Mouse (Mus musculus) myocyte (in vitro differentiated cells): ENCODE measurements around the gene Dnah6.

Source experiments
- CEBPB ChIP-seq: IDR thresholded peaks from 2 replicates; pipeline ENCODE4 v1.6.1; 2011; ENCODE audit warnings: mild to moderate bottlenecking, moderate library complexity; ENCODE audit not compliant: poor library complexity, insufficient read depth, severe bottlenecking
- E2F4 ChIP-seq: IDR thresholded peaks from one replicate; pipeline ENCODE4 v1.6.1; 2011; ENCODE audit warnings: mild to moderate bottlenecking, control low read depth, moderate library complexity; ENCODE audit not compliant: insufficient read depth
- MAX ChIP-seq: IDR thresholded peaks from one replicate; pipeline ENCODE4 v1.6.1; 2011; ENCODE audit warnings: low read depth, mild to moderate bottlenecking, control low read depth
- MYOD1 ChIP-seq, 3 experiments: IDR thresholded peaks; one replicate each; pipeline ENCODE4 v1.6.1; 2011; ENCODE audit warnings: control low read depth in 2 of 3, low read depth in 2 of 3, mild to moderate bottlenecking in 2 of 3, moderate library complexity in 1 of 3; ENCODE audit not compliant: insufficient read length in 2 of 3, control insufficient read depth in 1 of 3
- POLR2A ChIP-seq: IDR thresholded peaks from one replicate; pipeline ENCODE4 v1.6.1; 2011; ENCODE audit warnings: low read depth, mild to moderate bottlenecking, control low read depth, moderate library complexity; ENCODE audit not compliant: insufficient read length
- POLR2AphosphoS2 ChIP-seq: IDR thresholded peaks from one replicate; pipeline ENCODE4 v1.6.1; 2011; ENCODE audit warnings: low read depth, control low read depth; ENCODE audit not compliant: insufficient read length
- SRF ChIP-seq: IDR thresholded peaks from one replicate; pipeline ENCODE4 v1.6.1; 2011; ENCODE audit warnings: low read depth; ENCODE audit not compliant: control insufficient read depth, insufficient read length
- TCF12 ChIP-seq: IDR thresholded peaks from one replicate; pipeline ENCODE4 v1.6.1; 2011; ENCODE audit warnings: mild to moderate bottlenecking, control low read depth; ENCODE audit not compliant: poor library complexity, insufficient read depth, severe bottlenecking
- TCF3 ChIP-seq: IDR thresholded peaks from one replicate; pipeline ENCODE4 v1.6.1; 2011; ENCODE audit warnings: low read depth, control low read depth; ENCODE audit not compliant: insufficient read length

- TF ChIP-seq POLR2A (no peak), POLR2AphosphoS2 (no peak), MAX (no peak), CEBPB (no peak), TCF12 (no peak), MYOD1 (IDR thresholded peaks at IDR 0.05; ENCODE audit: control insufficient read depth in 1 of 3, insufficient read length in 2 of 3, low read depth in 2 of 3) (no peak), E2F4 (no peak), TCF3 (no peak), SRF (no peak)
Measured at GRCm38 (mm10) chr6:73140836-73141235, 80.6 kb downstream of the Dnah6 start.
